Mouse (Mus musculus) megakaryocyte, embryonic 14.5 days (primary cell): ENCODE measurements at regions not wholly inside any gene's neighbourhood (a gene's known extent, or its start where the extent isn't known, plus 50 kb on each side); places are given as distances from the start of the nearest gene placed in this dataset.

ENCODE experiments used
- FLI1 ChIP-seq: IDR thresholded peaks from 2 replicates; pipeline ENCODE4 v1.6.1; 2012; ENCODE audit warnings: low read length, inconsistent platforms, mixed read lengths
- GATA1 ChIP-seq: IDR thresholded peaks from 3 replicates; pipeline ENCODE4 v1.6.1; 2012; ENCODE audit warnings: mixed read lengths, low read length, inconsistent platforms, borderline replicate concordance

- no peak for TF ChIP-seq GATA1
- no peak for TF ChIP-seq FLI1
These were observed 449.0 kb downstream of the Isl1 start for GRCm38 (mm10) chr13:115860480-115860879.
